Mouse (Mus musculus): ENCODE data around the gene Lypd4.

- TF ChIP-seq POLR2A (IDR thresholded peaks at IDR 0.05; ENCODE audit: borderline replicate concordance, extremely low read depth, insufficient read depth, insufficient read length, poor library complexity, severe bottlenecking) (no peak), CTCF (IDR thresholded peaks at IDR 0.05; ENCODE audit: borderline replicate concordance, extremely low read depth, insufficient read depth, insufficient read length) (no peak)
Observed at GRCm38 (mm10) chr7:24869532-24870165, at the start of gene Lypd4, which contains the start of gene Dmrtc2.
